Mouse (Mus musculus) CH12.LX (cell line): Measurements from ENCODE around the gene Dnajc6.

Experiments
- CTCF ChIP-seq, 2 experiments: IDR thresholded peaks in 1 of 2; conservative IDR thresholded peaks in 1 of 2; 2 replicates each; pipeline ENCODE4 v1.5.1; 2011 to 2012; ENCODE audit warnings: low read depth in 2 of 2, low read length in 2 of 2, improper control_type of control experiment in 1 of 2, inconsistent platforms in 1 of 2, mild to moderate bottlenecking in 1 of 2, moderate library complexity in 1 of 2
- EP300 ChIP-seq: IDR thresholded peaks from 2 replicates; pipeline ENCODE4 v1.6.1; 2011; ENCODE audit warnings: low read length, improper control_type of control experiment
- NELFE ChIP-seq: IDR thresholded peaks from 2 replicates; pipeline ENCODE4 v1.6.1; 2011; ENCODE audit warnings: low read depth, low read length, improper control_type of control experiment
- POLR2AphosphoS2 ChIP-seq: IDR thresholded peaks from 2 replicates; pipeline ENCODE4 v1.6.1; 2011; ENCODE audit warnings: low read depth, low read length, improper control_type of control experiment
- TBP ChIP-seq: conservative IDR thresholded peaks from 2 replicates; pipeline ENCODE4 v1.6.1; 2011; ENCODE audit warnings: low read depth, low read length, improper control_type of control experiment

DNA sequence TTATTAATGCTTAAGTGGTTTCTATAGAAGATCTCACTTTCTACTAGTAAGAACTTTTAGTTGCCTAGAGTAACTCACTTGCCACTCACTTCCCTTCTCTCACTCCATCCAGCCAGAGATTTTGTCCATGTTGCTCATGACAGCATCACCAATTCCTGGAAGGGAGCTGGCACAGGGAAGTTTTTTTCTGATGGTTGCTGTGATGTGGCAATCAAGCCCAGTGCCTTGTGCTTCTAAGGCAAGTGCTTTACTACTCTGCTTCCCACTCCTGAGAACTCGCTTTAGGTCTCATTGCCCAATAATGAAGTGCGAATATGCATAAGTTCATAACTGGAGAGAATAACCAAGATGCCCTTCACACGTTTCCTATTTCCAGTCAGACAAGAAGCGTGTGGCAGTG lies 186.2 kb downstream of the Dnajc6 start:
- no peak for TF ChIP-seq NELFE
- no peak for TF ChIP-seq TBP
- no peak for TF ChIP-seq POLR2AphosphoS2
- TF ChIP-seq CTCF (conservative IDR thresholded peaks at IDR 0.05 in 1 of 2, IDR thresholded peaks at IDR 0.05 in 1 of 2; ENCODE audit: low read depth in 2 of 2, low read length in 2 of 2) = no peak
- no peak for TF ChIP-seq EP300
